ENCODE assay signal across 8 mouse cellular contexts in the genomic region with DNA sequence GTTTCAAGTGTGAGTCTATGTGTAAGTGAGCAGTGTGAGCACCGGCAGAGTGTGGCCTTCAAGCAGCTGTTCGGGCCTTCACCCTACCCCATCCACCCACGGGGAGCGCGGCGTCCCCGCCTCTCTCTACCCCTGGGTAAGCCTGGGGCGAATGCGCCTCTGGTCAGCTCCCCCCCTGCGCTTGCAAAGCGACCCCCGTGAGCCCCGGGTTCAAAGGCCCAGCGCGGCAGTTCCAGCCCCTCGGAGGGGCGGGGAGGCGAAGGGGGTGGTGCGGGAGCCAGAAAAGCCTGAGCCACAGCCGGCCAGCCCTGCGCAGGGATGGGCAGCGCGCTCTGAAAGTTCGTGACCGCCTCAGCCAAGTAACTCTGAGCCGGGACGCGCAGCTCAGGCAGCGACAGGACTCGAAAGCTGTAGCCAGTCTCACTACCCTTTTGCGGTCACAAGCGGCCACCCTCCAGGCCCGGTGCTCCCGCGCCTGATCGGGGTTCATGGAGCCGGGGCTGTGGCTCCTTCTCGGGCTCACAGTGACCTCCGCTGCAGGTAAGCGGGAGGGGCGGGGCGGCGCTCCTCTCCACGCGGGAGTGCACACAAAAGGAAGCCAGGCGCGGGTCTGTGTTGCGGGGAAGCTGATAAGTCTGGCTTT. TPM values are rescaled to one million over a fixed set of nuclear protein-coding genes. Genes with fewer than 3 reads are reported as not detected.
A peak's percentile ranks its signal among the peaks of the same experiment; 100 is the strongest.
DNase-seq lines count a peak whose midpoint lies in the region; ATAC-seq and TF ChIP-seq lines count a peak whose summit lies in the region.

A gene (plus strand): TSS at position 141 of the 643 bp plus-strand sequence.

- H3K4me2 ChIP-seq in embryonic facial prominence, embryonic 15.5 days (replicated peaks) = peak within 1 kb of the TSS; percentile 95
- H3K4me2 ChIP-seq in hindbrain, postnatal 0 days (ENCODE audit: low read depth, low read length) = peak within 1 kb of the TSS; percentile 62
- H3K4me2 ChIP-seq in lung, postnatal 0 days (replicated peaks; ENCODE audit: low read depth, low read length) = peak within 1 kb of the TSS; percentile 77
- peak within 1 kb of the TSS; percentile 72 for H3K4me2 ChIP-seq in stomach, embryonic 14.5 days (replicated peaks; ENCODE audit: low read depth, low read length)

- H3K27me3 ChIP-seq in embryonic facial prominence, embryonic 15.5 days = 0 out of 2 replicates have a peak, but pooled peaks cover 4% of the 10 kb centered on the region
- H3K27me3 ChIP-seq in hindbrain, postnatal 0 days (ENCODE audit: insufficient read depth, low read length) = 0 out of 2 replicates have a peak, but pooled peaks cover 9% of the 10 kb centered on the region
- H3K27me3 ChIP-seq in lung, postnatal 0 days (replicated peaks; ENCODE audit: insufficient read depth, low read length) = no peaks in the 10 kb centered on the region
- H3K27me3 ChIP-seq in stomach, embryonic 14.5 days (ENCODE audit: control insufficient read depth, insufficient read depth, low read length) = no peaks in the 10 kb centered on the region

- TF ChIP-seq EP300 in lung, postnatal 0 days (IDR thresholded peaks at IDR 0.05) = no peak

- peak within 1 kb of the TSS; percentile 55 for H3K9ac ChIP-seq in embryonic facial prominence, embryonic 15.5 days
- H3K9ac ChIP-seq in hindbrain, postnatal 0 days (replicated peaks; ENCODE audit: low read length) = 0 out of 2 replicates have a peak within 1 kb of the TSS, but pooled peaks have one; percentile 10
- H3K9ac ChIP-seq in lung, postnatal 0 days (replicated peaks; ENCODE audit: low read depth) = peak within 1 kb of the TSS; percentile 46
- H3K9ac ChIP-seq in stomach, embryonic 14.5 days (replicated peaks; ENCODE audit: low read depth, low read length) = peak within 1 kb of the TSS; percentile 66

- peak; percentile 62; the same call in 1 of the 2 replicates for ATAC-seq in embryonic facial prominence, embryonic 15.5 days (ENCODE audit: insufficient number of reproducible peaks, low FRiP score, low TSS enrichment, low read depth)
- ATAC-seq in hindbrain, postnatal 0 days = 0 out of 2 replicates have a peak, but pooled peaks have one; percentile 27
- peak; percentile 64 for ATAC-seq in lung, postnatal 0 days
- ATAC-seq in stomach, embryonic 14.5 days (ENCODE audit: insufficient number of reproducible peaks, insufficient read depth, low FRiP score, low read depth) = peak; percentile 59

- peak within 1 kb of the TSS; percentile 57 for H3K4me3 ChIP-seq in embryonic facial prominence, embryonic 15.5 days (replicated peaks)
- H3K4me3 ChIP-seq in hindbrain, postnatal 0 days (ENCODE audit: low read length) = peak within 1 kb of the TSS; percentile 33
- H3K4me3 ChIP-seq in lung, postnatal 0 days (ENCODE audit: low read depth, low read length) = peak within 1 kb of the TSS; percentile 45
- H3K4me3 ChIP-seq in stomach, embryonic 14.5 days (ENCODE audit: low read depth, low read length) = peak within 1 kb of the TSS; percentile 53

- whole genome bisulfite sequencing in embryonic facial prominence, embryonic 15.5 days = under 1% methylated on average over 48 of the region's 48 CpGs
- 1% methylated on average over 46 of the region's 48 CpGs for WGBS in hindbrain, postnatal 0 days
- WGBS in lung, postnatal 0 days = 2% methylated on average over 43 of the region's 48 CpGs
- under 1% methylated on average over 48 of the region's 48 CpGs for WGBS in stomach, embryonic 14.5 days

- H3K36me3 ChIP-seq in embryonic facial prominence, embryonic 15.5 days = no peaks in the 10 kb centered on the region
- no peaks in the 10 kb centered on the region for H3K36me3 ChIP-seq in hindbrain, postnatal 0 days (ENCODE audit: insufficient read depth, low read length)
- H3K36me3 ChIP-seq in lung, postnatal 0 days (ENCODE audit: insufficient read depth, low read length) = no peaks in the 10 kb centered on the region
- no peaks in the 10 kb centered on the region for H3K36me3 ChIP-seq in stomach, embryonic 14.5 days (ENCODE audit: control insufficient read depth, insufficient read depth, low read length)

- peak; percentile 10 for DNase-seq in ovary, postnatal 10 days (ENCODE audit: low spot score)
- no peak for DNase-seq in ovary, adult 18-20 months (ENCODE audit: low spot score)
- no peak for DNase-seq in hindbrain, postnatal 0 days (ENCODE audit: low spot score)
- peak; percentile 30 for DNase-seq in lung, postnatal 0 days (ENCODE audit: low spot score)
- no peak for DNase-seq in layer of hippocampus, adult 9-11 months
- no peak for DNase-seq in spleen, adult 18-20 months

- H3K4me1 ChIP-seq in embryonic facial prominence, embryonic 15.5 days = peaks cover 20% of the 10 kb centered on the region
- no peaks in the 10 kb centered on the region for H3K4me1 ChIP-seq in hindbrain, postnatal 0 days (ENCODE audit: insufficient read depth, low read length)
- peaks cover 3% of the 10 kb centered on the region; the same call in 1 of the 2 replicates for H3K4me1 ChIP-seq in lung, postnatal 0 days (ENCODE audit: insufficient read depth, low read depth, low read length)
- H3K4me1 ChIP-seq in stomach, embryonic 14.5 days (ENCODE audit: control insufficient read depth, insufficient read depth, low read length) = 0 out of 2 replicates have a peak, but pooled peaks cover 15% of the 10 kb centered on the region

- peak within 1 kb of the TSS; percentile 51 for H3K27ac ChIP-seq in embryonic facial prominence, embryonic 15.5 days (replicated peaks)
- no peak within 1 kb of the TSS for H3K27ac ChIP-seq in hindbrain, postnatal 0 days
- peak within 1 kb of the TSS; percentile 79 for H3K27ac ChIP-seq in lung, postnatal 0 days (ENCODE audit: low read length)
- peak within 1 kb of the TSS; percentile 53 for H3K27ac ChIP-seq in stomach, embryonic 14.5 days (ENCODE audit: low read length)

- no peak for TF ChIP-seq CTCF in hindbrain, postnatal 0 days (IDR thresholded peaks at IDR 0.05; ENCODE audit: low read depth)
- no peak for TF ChIP-seq CTCF in lung, postnatal 0 days (IDR thresholded peaks at IDR 0.05)

- no peaks in the 10 kb centered on the region for H3K9me3 ChIP-seq in embryonic facial prominence, embryonic 15.5 days (replicated peaks)
- H3K9me3 ChIP-seq in hindbrain, postnatal 0 days (ENCODE audit: low read length) = no peaks in the 10 kb centered on the region
- no peaks in the 10 kb centered on the region for H3K9me3 ChIP-seq in lung, postnatal 0 days (ENCODE audit: low read length)
- no peaks in the 10 kb centered on the region for H3K9me3 ChIP-seq in stomach, embryonic 14.5 days (ENCODE audit: control insufficient read depth, low read depth, low read length)

RNA-seq across cellular contexts. Expression of the gene that starts here (rescaled TPM):
- polyA plus RNA-seq in embryonic facial prominence, embryonic 15.5 days (2015; fragmentation: Nextera tagmentation; extraction: Ambion mirVana) = 15.3 and 16.4 TPM in 2 replicates
- 3.5 and 5.1 TPM in 2 replicates for total RNA-seq in hindbrain, postnatal 0 days (2014; rRNA removed)
- polyA plus RNA-seq in hindbrain, postnatal 0 days (2015; fragmentation: Nextera tagmentation; extraction: Ambion mirVana) = 5.9 and 7.5 TPM in 2 replicates
- 24.6 and 26.5 TPM in 2 replicates for polyA plus RNA-seq in lung, postnatal 0 days (2015; fragmentation: Nextera tagmentation; extraction: Ambion mirVana)
- 21.3 and 21.9 TPM in 2 replicates for polyA plus RNA-seq in stomach, embryonic 14.5 days (2014; fragmentation: Nextera tagmentation; extraction: Ambion mirVana)

Comparison
In these comparisons a context has a peak if more than half of its experiments do, and no peak if none do; other contexts are left out.
1. DNase-seq: peak in ovary, postnatal 10 days (single experiment) and lung, postnatal 0 days (single experiment); none in ovary, adult 18-20 months (single experiment), hindbrain, postnatal 0 days (single experiment), layer of hippocampus, adult 9-11 months (single experiment) and spleen, adult 18-20 months (0 of 2).
2. H3K9ac ChIP-seq: peak in every context shown above with its lines; median percentile 66 in stomach, embryonic 14.5 days; 55 in embryonic facial prominence, embryonic 15.5 days; 46 in lung, postnatal 0 days; 10 in hindbrain, postnatal 0 days.
3. Peak in every context shown above with its lines, with median percentiles within 50 percentile points of each other: ATAC-seq, H3K4me2 ChIP-seq and H3K4me3 ChIP-seq.